Mouse (Mus musculus): ENCODE measurements around the gene AI467606.

- TF ChIP-seq CTCF (IDR thresholded peaks at IDR 0.05; ENCODE audit: low read depth, low read length), result no peak
- no peak for TF ChIP-seq POLR2A (IDR thresholded peaks at IDR 0.05; ENCODE audit: borderline replicate concordance, low read depth, low read length)
These were observed 8.9 kb upstream of the AI467606 start for GRCm38 (mm10) chr7:127082271-127082670.
